Mouse (Mus musculus) effector memory CD4-positive, alpha-beta T cell, adult 7 months (primary cell): ENCODE data around the gene Cyp2r1. TPM values are rescaled to one million over a fixed set of nuclear protein-coding genes. Genes with fewer than 3 reads are reported as not detected.

Experiments used
- polyA plus RNA-seq: library from polyadenylated mRNA; unstranded; fragments of 100-300 nt; shearing (Covaris generic); gene quantifications from one replicate; pipeline ENCODE4 v1.2.1, GENCODE M21; 2017

Cyp2r1 gene
- polyA plus RNA-seq: 3.3 TPM

DNA sequence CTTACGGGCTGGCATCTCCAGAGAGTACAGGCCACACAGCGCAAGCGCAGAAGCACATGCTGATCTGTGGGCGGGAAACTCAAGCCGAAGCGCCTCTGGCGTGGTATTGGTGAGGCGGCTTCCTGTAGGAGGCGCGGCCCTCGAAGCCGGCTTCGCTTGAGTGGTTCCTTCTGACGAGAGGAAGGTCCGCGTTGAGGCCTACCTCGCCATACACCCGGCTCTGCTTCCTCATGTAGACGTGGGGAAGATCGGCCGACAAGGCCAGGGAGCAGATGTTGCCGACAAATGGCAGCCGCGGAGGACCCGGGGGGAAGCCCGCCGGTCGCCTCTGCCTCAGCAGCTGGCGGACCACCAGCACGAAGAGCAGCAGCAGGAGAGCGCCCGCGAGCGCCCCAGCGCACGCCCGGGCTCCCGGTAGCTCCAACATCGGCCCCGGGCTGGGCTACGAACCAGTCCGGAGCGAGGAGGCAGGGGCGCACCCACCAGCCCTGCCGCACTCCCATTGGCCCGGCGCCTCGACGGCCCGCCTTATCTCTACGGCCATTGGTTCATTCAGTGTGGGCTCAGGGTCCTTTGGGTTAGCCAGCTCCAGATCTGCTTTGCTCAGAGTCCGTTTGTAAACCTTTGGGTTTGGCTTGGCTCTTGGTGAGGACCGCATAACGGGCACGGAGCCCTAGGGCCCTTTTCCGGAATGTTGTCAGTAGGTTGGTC is at the start of gene Cyp2r1:
Gene Cyp2r1 (minus strand): TSS at position 442 of the 711 bp plus-strand sequence.

Other genes with a start within 250 kb of the Cyp2r1 start
- 93.1 TPM for gene Pde3b, start 147.7 kb downstream of the Cyp2r1 start, polyA plus RNA-seq
- 12.3 TPM for gene Calca, start 73.4 kb upstream of the Cyp2r1 start, polyA plus RNA-seq
- gene Calcb, start 155.7 kb upstream of the Cyp2r1 start, polyA plus RNA-seq: not detected
- 1.8 TPM for gene Insc, start 180.7 kb upstream of the Cyp2r1 start, polyA plus RNA-seq